Mouse (Mus musculus): ENCODE data around the gene Gm20388.
A peak's percentile ranks its signal among the peaks of the same experiment; 100 is the strongest.

The Gm20388 gene

GRCm38 (mm10) chr8:122635878-122636802, 2725.5 kb downstream of the Gm20388 start:
- no peak for DNase-seq

GRCm38 (mm10) chr8:122636803-122637175, 2726.1 kb downstream of the Gm20388 start:
- DNase-seq = no peak

GRCm38 (mm10) chr8:122637230-122637629, 2726.6 kb downstream of the Gm20388 start:
- DNase-seq = no peak

GRCm38 (mm10) chr8:122638601-122639000, 2728.0 kb downstream of the Gm20388 start:
- peak; percentile 71 for DNase-seq

- DNase-seq = peak; percentile 78
These were observed 2729.0 kb downstream of the Gm20388 start for GRCm38 (mm10) chr8:122639521-122640248.

GRCm38 (mm10) chr8:122640825-122641224, 2730.2 kb downstream of the Gm20388 start:
- DNase-seq = no peak

GRCm38 (mm10) chr8:122641406-122641805, 2730.8 kb downstream of the Gm20388 start:
- no peak for DNase-seq

GRCm38 (mm10) chr8:122642071-122642470, 2731.4 kb downstream of the Gm20388 start:
- DNase-seq = no peak

GRCm38 (mm10) chr8:122644175-122644954, 2733.7 kb downstream of the Gm20388 start:
- DNase-seq = no peak

GRCm38 (mm10) chr8:122646337-122646736, 2735.7 kb downstream of the Gm20388 start:
- DNase-seq = no peak

- no peak for DNase-seq
These were observed 2737.7 kb downstream of the Gm20388 start for GRCm38 (mm10) chr8:122648192-122648970.

- no peak for DNase-seq
These were observed 2740.8 kb downstream of the Gm20388 start for GRCm38 (mm10) chr8:122651326-122651921.

GRCm38 (mm10) chr8:122652643-122653042, 2742.0 kb downstream of the Gm20388 start:
- no peak for DNase-seq

GRCm38 (mm10) chr8:122654768-122655167, 2744.1 kb downstream of the Gm20388 start:
- DNase-seq = no peak

- DNase-seq = no peak
These were observed 2745.7 kb downstream of the Gm20388 start for GRCm38 (mm10) chr8:122656056-122656999.

GRCm38 (mm10) chr8:122658149-122658806, 2747.6 kb downstream of the Gm20388 start:
- no peak for DNase-seq

GRCm38 (mm10) chr8:122658807-122659160, 2748.1 kb downstream of the Gm20388 start:
- DNase-seq = no peak

- no peak for DNase-seq
These were observed 2749.4 kb downstream of the Gm20388 start for GRCm38 (mm10) chr8:122660022-122660421.

GRCm38 (mm10) chr8:122661138-122661537, 2750.5 kb downstream of the Gm20388 start:
- peak; percentile 73 for DNase-seq

- no peak for DNase-seq
These were observed 2751.3 kb downstream of the Gm20388 start for GRCm38 (mm10) chr8:122661894-122662293.
